Mouse (Mus musculus) kidney, adult 8-10 months (tissue): ENCODE results near the gene Syncrip.
A peak's percentile ranks its signal among the peaks of the same experiment; 100 is the strongest.

ENCODE experiments used
- DNase-seq, 2 experiments: peaks; one replicate each; pipeline ENCODE4 v3.0.0; 2022

Syncrip gene

DNA sequence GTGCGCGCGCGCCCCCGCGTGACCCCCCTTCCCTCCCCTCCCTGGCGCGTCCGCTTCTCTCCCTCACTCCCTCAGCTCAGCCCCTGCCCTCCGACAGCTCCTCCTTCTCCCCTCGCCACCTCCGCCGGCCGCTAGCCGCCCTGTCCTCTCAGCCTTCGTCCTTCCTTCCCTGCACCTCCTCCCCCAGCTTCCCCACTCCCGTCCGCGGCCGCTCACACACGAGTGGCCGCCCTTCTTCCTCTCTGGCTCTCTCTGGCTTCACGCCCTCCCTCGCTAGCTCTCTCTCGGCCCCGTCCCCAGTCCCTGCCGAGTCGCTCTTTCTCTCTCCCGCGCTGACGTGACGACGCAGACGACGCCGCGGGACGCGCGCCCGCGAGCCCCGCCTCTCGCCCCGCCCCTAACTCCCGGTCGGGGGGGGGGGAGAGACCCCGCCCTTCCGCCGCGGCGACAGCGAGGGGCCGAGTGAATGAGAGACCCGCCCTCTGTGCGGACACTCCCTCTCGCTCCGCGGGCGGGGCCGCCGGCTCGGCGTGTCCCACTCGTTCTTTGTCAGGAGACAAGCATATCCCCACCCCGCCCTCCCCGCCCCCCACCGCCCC is at the start of gene Syncrip:
Syncrip (minus strand) TSS at position 345 of the 599 bp plus-strand sequence.
- DNase-seq, result peak; percentile 90 to 91

DNA sequence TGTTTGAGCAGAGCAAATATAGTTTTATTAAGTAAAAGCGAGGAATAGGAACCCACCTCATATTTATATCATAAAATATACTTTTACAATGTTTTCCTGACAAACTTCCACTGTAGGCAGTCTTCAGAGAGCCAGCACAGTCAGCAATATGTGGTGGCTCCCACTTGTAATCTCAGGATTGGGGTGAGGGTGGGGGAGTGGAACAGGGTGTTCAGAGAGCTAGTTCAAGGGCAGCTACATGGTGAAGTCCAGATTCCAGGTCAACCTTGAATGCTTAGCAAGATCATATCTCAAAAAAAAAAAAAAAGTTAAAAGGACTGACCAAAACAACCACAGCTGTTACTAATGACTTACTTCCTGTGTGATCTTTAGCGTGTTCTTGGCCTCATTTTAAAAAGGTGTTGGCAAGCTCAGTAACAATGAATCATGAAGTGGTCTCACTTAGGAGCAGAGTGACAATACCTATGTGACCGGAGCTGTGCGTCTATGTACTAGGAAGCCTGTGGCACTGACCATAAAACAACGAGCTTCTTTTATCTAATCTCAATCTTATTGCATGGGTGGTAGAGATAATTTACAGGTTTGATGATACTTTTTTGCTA is 47.7 kb upstream of the Syncrip start:
- DNase-seq, result no peak

DNA sequence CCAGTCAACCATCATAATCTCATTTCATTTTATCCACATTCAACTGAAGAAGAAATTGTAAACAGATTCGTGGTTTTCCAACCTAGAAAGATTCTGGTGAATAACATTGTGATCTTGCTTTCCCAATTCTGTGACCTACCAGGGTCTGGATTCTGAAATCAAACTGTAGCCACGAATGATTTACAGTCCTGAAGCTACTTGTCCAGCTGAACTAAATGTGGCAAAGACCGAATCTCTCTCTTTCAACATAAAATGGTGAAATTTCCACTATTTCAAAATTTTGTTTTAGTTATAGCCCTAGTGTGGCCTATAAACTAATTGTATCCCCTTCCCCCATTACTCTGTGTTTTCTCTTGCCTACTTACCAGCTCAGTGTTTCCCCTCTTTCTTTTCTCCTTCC is 47.2 kb upstream of the Syncrip start:
- no peak for DNase-seq

DNA sequence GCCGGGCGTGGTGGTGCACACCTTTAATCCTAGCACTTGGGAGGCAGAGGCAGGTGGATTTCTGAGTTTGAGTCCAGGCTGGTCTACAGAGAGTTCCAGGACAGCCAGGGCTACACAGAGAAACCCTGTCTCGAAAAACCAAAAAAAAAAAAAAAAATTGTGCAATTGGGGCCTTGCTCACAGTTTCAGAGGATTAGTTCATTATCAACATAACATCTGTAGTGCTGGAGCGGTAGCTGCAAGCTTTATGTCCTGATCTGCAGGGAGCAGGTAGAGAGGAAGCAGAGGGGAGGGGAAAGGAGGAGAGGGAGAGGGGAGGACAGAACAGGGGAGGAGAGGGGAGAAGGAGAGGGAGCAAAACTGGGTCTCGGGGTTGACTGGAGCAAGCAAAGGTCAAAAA is 46.4 kb upstream of the Syncrip start:
- no peak for DNase-seq

DNA sequence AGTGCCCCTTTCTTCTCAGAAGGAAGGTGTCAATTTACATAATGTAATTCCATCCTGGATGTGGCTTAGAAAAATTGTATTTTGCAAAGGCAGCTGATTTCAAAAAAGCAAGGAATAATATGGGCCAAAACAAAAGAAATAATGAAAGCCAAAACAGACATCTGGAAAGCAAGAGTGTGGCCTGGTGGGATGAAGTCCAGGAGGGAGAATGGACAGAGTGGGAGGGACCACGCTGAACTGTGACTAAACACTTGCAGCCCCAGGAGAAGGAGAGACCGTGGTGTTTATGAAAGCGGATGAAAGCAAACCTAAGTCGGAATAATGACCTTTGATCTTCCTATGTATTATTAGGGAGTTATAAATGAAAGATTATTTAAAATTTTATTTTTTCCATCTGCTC is 45.6 kb upstream of the Syncrip start:
- no peak for DNase-seq

DNA sequence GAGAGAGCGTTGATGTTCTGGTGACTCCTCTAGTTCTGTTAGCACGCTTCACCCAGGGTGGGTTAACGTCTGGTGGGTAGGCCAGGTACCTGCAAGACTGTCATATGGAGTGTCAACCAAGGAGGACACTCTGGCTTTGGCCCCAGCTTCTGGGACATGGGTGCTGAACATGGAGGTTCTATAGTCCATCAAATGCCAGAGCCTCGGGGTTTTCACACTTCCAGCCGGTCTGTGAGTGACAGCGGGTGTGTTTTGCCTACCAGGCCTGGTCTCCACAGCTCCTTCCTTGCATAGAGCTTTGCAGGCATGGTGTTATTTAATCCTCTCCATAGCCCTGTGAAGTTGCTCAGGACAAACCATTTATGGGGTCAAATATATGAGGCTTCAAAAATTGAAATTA is 43.0 kb upstream of the Syncrip start:
- no peak for DNase-seq

DNA sequence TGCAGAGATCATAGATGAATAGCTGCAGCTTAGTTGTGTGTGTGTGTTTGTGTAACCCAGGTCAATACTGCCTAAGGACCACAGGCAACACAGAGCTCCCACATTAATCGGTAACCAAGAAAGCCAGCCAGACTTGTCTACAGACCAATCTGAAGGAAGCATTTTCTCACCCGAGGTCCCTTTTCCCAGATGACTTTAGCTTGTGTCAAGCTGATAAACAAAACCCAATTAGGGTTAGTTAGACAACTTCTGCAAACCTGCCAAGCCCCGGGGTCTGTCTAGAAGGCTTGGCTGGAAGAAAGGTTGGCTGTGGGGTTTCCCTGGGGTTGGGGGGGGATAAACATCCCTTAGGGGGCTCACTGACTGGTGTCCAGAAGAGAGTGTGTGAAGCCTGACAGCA is 42.4 kb upstream of the Syncrip start:
- DNase-seq, result no peak

DNA sequence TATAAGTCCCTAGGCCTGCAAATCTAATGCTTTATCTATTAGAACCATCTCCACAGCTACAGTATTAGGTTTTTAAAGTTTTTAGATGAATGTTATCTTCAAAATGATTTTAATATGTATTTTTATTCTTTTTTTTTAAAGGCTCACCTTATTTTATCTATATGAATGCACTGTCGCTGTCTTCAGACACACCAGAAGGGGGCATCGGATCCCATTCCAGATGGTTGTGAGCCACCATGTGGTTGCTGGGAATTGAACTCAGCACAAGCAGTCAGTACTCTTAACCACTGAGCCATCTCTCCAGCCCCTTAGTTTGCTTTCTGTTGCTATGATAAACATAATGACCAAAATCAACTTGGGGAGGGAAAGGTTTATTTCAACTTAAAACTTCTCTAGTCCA is 42.0 kb upstream of the Syncrip start:
- DNase-seq, result no peak

DNA sequence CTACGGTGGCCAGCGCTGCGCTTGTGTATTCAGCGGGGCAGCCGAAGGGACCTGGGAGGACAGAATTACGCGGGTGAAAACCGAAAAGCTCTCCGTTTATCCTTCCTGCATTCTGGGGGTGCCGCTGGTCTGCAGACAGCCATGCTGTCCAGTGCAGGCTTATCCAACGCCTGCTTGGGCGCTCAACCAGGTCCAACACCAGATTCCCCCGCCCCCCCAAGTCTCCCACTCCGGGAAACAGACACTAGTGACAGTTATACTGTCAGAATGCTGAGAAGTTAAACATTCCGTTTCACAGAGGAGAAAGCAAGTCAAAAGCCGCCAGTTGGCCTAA is 40.9 kb upstream of the Syncrip start:
- DNase-seq, result no peak

DNA sequence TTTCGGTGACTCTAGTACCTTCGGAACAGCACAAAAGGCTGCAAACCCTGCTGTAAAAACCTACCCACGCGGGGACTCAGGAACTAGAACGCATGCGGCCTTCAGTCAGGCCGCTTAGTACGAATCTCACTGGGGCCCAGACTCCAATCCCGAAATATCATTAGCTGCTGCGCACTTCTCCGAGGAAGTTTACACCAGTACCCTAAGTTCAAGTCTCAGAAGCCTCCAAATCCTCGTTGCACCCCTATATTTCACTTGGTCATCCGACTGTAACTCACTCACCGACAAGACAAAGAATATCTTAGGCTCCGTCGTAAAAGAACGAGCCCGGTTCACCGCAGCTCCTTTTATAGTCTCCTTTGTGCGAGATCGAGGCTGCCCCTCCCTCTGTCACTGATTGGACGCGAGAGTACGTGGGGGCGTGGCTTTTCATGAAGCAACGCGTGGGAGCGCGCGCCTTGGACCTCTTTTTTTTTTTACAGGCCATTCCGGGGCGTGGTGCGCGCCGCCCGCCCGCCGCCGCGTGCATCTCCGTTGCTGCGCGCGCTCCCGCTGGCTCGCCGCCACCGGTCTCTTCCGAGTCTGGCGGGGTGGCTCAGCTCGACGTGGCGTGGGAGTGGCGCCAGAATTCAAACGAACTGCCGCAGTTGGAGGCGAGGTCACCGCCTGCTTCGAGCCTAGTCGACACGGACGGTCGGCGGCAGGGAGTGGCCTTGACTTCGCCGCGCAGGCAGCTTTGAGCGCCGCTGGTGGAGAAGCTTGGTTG is 40.4 kb upstream of the Syncrip start:
- peak; percentile 94 to 95 for DNase-seq

DNA sequence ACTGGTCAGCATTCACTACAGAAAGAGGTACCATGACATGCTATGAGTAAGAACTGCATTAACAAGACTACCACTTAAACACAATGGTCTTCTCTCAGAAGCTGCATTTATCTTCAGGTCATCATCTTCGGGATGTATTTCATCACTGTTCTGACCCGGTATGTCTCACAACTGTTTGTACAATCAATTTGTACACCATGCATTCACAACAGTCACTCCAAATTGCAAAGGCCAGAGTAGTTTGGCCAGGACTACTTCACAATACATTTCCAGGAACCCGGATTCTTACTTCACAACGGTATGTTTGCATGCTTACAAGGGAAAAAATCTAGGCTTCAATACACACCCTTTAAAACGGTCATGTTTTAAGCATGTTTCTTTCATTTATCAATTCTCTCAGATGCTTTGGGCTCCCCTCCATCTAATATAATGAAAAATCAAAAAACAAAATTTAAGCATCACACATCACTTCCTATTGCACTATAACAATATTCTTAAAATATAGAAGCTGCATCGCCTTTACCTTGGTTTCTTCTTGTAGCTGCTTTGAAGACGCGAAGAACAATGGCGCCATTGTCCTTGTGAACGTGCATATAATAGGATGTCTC is 39.7 kb upstream of the Syncrip start:
- no peak for DNase-seq

DNA sequence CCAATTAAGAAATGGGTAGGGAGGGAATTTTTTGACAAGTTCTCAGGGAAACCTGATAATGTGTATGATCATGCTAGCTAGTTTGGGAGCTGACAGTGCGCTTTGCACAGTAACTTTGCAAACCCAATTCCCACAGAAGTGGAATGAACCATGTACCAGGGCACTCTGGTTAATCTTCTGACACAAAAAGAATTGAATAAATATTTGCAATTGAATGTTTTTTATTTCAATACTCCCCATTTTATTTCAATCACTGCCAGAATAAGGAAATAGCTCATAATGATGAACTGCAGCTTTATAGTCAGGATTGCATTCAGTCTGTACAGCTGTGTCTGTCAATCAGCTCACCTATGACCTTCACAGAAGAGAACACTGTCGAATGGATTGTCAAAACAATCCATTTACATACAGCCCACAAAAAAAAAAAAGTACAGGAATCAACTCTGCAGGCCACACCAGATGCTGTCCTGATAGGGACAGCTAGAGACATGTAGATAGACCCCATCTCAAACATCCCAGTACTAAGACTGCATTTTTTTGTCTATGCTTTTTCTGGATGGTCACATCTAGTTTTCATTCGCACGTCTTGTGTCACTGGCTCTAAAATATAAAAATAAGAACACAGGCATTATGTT is 38.6 kb upstream of the Syncrip start:
- DNase-seq, result no peak

DNA sequence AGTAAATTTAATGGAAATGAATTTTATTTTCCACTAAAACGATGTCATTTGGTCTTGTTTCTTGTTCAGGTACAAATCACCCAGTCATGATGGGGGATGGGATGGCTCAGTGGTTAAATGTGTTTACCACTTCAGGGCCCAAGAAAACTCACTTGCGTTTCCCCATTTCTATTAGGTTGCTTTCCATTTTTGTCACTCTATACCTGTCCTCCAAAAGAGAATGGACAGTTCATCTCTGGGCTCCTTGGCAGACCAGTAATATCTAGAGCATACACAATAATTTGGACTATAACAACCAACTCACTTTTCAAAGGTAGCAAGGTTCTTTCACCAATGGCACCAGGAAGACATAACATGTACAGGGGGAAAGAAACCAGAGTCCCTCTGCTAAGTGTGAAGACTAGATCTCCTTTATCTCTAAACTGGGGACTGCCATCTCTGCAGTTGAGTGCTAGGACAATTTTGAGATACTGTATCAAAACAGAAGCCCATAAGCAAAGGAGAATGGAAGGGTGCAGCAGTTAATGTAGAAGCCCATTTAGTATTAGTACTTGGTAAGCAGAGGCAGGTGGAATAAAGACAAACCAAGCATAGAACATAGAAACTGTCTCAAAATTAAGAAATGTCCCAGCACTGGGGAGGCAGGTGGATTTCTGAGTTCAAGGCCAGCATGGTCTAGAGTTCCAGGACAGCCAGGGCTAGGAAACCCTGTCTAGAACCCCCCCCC is 37.9 kb upstream of the Syncrip start:
- no peak for DNase-seq

DNA sequence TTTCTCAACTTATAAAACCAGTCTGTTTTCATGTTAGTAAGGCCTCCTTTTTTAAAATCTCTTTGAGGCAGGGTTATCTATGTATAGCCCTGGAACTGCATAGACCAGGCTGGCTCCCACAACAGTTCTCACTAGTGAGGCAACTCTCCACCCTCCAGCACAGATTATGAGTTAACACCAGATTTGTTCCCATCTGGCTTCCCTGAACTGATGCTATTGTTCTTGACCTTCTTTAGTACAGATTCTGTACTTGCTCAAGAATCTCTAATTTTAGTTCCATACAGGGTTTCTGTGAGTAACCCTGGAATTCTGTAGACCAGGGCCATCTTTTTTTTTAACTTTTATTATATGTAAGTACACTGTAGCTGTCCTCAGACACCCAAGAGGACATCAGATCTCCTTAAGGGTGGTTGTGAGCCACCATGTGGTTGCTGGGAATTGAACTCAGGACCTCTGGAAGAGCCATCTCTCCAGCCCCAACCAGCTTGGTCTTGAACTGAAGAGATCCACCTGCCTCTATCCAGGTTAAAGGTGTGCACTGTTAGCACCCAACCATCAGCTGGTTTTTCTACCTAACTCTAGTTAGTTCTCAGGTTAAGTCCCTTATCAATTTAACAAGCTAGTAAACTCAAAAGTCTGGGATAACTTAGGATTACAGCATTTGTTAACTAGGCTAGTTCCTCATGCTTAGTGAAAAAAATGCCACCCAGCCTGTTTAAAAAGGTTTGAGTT is 37.2 kb upstream of the Syncrip start:
- no peak for DNase-seq

DNA sequence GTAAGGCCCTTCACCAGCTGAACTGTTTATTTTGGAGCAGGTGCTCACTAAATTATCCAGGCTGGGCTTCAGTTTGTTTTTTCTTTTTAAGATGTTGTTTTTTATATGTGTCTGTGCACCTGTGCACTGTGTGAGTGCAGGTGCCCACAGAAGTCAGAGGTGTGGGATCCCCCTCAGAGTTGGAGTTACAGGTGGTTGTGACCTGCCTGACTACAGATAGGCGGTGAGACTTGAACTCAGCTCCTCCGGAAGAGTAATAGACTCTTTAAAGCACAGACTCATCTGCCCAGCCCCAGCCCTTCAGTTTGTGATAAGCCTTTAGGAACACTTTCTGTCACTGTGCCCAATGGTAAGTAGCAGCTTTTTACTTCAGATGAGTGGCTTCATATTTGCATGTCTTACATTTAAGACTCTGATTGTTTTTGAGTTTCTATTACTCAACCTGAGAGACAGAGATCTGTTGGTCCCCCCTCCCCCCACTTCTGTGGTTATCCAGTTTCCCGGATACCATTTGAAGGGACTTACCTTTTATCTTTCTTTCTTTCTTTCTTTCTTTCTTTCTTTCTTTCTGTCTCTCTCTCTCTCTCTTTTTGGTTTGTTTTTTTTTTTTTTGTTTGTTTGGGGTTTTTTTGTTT is 34.1 kb upstream of the Syncrip start:
- no peak for DNase-seq

DNA sequence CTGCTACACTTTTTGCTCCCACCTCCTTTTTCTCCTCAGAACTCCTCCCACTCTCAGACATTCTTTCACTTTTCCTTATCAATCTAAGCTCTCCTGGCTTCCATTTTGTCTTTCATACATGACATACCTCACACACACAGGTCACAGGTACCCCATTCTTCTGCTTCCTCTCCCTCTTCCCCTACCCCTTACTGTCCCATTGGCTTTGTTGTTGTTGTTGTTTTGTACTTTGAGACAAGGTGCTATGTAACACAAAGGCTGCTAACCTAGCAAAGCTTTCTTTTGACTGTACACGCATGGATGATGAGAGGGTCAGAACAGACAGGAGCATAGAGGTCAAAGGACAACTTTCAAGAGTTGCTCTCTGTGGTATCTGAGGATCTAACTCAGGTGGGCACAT is 33.2 kb upstream of the Syncrip start:
- DNase-seq, result no peak

DNA sequence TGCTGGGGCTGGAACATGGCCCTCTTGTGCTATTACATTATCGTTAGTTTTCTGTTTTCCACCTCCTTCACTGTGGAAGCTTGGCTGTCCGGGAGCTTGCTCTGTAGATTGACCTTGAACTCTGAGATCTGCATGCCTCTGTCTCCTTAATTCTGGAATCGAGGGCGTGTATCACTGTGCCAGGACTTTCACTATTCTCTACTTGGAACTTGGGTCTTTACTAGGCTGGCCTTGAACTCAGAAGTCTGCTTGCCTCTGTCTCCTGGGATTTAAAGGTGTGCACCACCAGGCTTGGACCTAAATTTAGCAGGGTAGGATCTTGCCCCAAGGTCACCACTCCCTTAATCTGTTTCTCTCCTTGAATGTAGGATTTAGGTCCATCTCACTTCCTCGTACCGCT is 19.5 kb upstream of the Syncrip start:
- DNase-seq, result no peak

DNA sequence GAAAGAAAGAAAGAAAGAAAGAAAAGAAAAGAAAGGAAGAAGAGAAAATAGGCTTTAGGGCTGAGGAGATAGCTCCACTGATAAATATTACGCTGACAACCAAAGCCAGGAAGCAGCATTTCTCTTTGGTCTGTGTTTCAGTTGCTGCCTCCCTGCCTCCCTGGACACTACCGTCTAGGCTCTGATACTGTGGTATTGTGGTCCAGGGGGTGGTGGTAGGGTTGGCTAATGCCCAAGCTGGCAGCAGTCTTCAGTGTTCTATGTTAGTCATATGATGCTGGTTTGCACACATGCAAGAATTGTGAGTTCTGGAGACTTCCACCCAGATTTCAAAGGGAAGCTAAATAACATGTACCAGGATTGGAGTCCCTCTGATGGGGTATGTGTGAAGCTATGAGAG is 17.7 kb upstream of the Syncrip start:
- no peak for DNase-seq

DNA sequence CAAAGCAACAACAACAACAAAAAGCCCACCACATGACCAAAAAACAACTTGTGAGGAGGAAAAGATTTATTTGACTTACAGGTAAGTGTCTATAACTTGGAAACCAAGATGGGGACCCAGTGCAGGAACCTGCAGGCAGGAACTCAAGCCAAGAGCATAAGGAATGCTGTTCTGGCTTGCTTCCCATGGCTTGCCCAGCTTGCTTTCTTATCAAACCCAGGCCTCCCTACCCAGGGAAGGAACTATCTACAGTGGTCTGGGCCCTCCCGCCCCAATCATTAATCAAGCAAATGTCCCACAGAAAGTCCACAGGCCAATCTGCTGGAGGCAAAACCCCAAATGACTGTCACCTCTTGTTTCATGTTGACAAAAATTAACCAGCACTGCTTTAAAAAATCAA is 10.1 kb upstream of the Syncrip start:
- DNase-seq, result no peak

DNA sequence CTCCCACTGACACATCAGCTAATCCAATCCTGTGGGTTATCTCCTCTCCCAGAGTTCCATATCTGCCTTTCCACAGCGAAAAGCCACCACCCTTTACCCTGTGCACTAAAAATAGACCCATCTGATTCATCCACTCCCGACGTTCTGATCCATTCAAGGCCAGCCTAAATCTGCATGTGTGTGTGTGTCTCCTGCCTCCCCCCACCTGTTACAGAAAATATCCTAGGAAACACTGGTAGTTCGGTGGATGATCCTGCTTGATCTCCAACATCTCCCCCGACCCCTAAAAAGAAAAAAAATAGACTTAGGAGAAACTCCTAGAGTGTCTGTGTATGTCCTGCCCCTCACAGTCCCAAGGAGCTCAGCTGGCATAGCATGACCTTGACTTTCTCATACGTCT is 2.2 kb upstream of the Syncrip start:
- no peak for DNase-seq

DNA sequence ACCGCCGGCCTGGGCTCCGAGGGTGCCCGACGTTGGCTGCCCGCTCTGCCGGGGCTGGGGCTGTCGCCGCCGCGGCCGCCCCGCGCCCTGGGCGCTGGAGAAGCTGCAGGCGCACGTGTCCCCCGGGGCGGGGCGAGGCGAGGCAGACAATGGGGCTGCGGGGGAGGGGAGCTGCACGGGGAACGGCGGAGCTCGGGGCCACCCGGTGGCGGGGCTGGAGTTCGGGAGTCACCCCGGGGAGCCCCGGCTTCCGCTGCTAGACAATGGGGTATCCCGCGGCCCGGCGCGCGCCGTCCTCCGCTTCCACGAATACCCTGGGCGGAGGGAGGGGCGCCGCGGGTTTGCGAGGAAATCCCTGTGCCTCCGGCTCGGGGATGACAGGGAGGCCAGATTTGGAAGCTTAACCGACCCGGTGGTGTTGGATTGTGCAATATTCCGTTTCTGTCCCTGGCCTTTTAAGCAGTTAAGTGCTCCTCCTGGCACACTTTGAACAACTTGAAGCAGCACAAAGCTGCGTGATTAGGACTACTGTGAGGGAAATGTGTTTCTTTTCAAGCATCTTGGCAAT is 539 bp upstream of the Syncrip start:
- no peak for DNase-seq

DNA sequence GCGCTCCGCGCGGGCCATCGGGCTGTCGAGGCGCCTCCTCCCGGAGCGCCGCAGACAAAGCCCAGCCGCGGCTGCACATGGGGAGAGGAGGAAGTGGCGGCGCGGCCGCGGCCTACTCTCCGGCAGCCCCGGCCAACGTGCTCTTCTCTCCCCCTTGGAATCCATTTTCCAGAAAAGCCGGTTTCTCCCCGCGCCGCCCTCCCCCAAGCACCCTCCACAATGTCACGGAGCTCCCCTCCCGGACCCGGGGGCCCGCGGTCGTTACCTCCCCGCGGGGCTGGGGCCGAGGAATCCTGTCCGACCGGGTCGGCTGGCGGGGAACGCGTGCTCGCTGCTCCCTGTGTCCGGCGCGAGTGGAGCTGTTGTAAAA is 598 bp downstream of the Syncrip start:
- peak; percentile 36 for DNase-seq
